Mouse (Mus musculus) limb, embryonic 11.5 days (tissue): ENCODE results near the gene Trpm3. TPM values are rescaled to one million over a fixed set of nuclear protein-coding genes. Genes with fewer than 3 reads are reported as not detected.

ENCODE experiments used
- ATAC-seq: fragments of 200-750 bp; cut with Nextera tagmentation; 2 replicates; pipeline ENCODE4 v1.8.0; 2017; ENCODE audit warnings: low read depth; ENCODE audit not compliant: insufficient number of reproducible peaks, low FRiP score, low TSS enrichment
- DNase-seq: peaks from one replicate; pipeline ENCODE4 v3.0.0-alpha.2; 2015; ENCODE audit warnings: low spot score
- H3K27ac ChIP-seq: fragments of 300-500 bp; sonication (generic); replicated peaks from 2 replicates; pipeline ENCODE4 v1.5.1; 2014; ENCODE audit warnings: low read depth, mild to moderate bottlenecking, low read length
- H3K27me3 ChIP-seq: fragments of 300-500 bp; sonication (generic); 2 replicates; pipeline ENCODE4 v1.6.1; 2014; ENCODE audit warnings: mild to moderate bottlenecking, low read length, mixed read lengths; ENCODE audit not compliant: control insufficient read depth, insufficient read depth
- H3K36me3 ChIP-seq: fragments of 300-500 bp; sonication (generic); 2 replicates; pipeline ENCODE4 v1.6.1; 2014; ENCODE audit warnings: mild to moderate bottlenecking, low read length, moderate library complexity, mixed read lengths; ENCODE audit not compliant: control insufficient read depth, insufficient read depth
- H3K4me1 ChIP-seq: fragments of 300-500 bp; sonication (generic); 2 replicates; pipeline ENCODE4 v1.6.1; 2014; ENCODE audit warnings: low read length, mixed read lengths; ENCODE audit not compliant: control insufficient read depth, insufficient read depth
- H3K4me2 ChIP-seq: fragments of 300-500 bp; sonication (generic); 2 replicates; pipeline ENCODE4 v1.6.1; 2014; ENCODE audit warnings: low read depth, mild to moderate bottlenecking, moderate library complexity; ENCODE audit not compliant: severe bottlenecking
- H3K4me3 ChIP-seq: fragments of 300-500 bp; sonication (generic); 2 replicates; pipeline ENCODE4 v1.5.1; 2014; ENCODE audit warnings: low read depth, low read length
- H3K9ac ChIP-seq: fragments of 300-500 bp; sonication (generic); 2 replicates; pipeline ENCODE4 v1.6.1; 2014; ENCODE audit warnings: mild to moderate bottlenecking, low read length
- H3K9me3 ChIP-seq: fragments of 300-500 bp; sonication (generic); 2 replicates; pipeline ENCODE4 v1.6.1; 2016; ENCODE audit warnings: low read length; ENCODE audit not compliant: control insufficient read depth
- WGBS: fragments of 180-500 bp; shearing (Covaris S2); extraction: QIAGEN DNeasy Blood & Tissue Kit; methylation state at CpG from one replicate; pipeline ENCODE4 v1.1.7; 2014; 5-methylcytosine and 5-hydroxymethylcytosine counted together
- polyA plus RNA-seq: library from polyadenylated mRNA; unstranded; fragments of >200 nt; fragmentation: Nextera tagmentation; extraction: Ambion mirVana; gene quantifications from 2 replicates; pipeline ENCODE4 v1.2.1, GENCODE M21; 2014

Gene Trpm3
- polyA plus RNA-seq, 1 experiment from 2014 or later = 1.7 TPM

DNA sequence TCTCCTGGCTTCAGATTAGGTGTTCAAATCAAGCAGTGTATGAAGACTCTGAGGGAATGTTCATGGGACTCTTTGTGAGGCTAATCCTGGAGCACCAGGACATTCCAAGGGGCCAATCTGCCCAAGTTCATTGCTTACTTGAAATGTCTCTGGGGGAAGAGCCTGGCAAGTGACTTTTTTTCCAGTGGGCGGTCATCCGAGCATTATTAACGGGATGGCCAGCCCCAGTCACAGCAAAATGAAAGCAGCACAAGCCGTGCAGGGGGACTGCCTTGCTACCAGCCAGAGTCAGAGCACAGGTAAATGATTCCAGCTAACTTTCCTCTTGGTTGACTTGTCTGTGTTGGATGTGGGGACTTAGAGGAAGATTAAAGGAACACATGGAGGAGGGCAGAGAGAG, 553.7 kb downstream of the Trpm3 start:
- no peaks in the 10 kb centered on the region for H3K27me3 ChIP-seq
- no peaks in the 10 kb centered on the region for H3K9me3 ChIP-seq
- H3K27ac ChIP-seq = no peak overlapping the region
- ATAC-seq = no peak
- no peaks in the 10 kb centered on the region for H3K36me3 ChIP-seq
- DNase-seq = no peak
- no peak overlapping the region for H3K9ac ChIP-seq
- WGBS = 48% methylated on average over 4 of the region's 4 CpGs
- peaks cover 4% of the 10 kb centered on the region; the same call in 1 of the 2 replicates for H3K4me1 ChIP-seq
- H3K4me3 ChIP-seq = no peak overlapping the region
- no peak overlapping the region for H3K4me2 ChIP-seq

DNA sequence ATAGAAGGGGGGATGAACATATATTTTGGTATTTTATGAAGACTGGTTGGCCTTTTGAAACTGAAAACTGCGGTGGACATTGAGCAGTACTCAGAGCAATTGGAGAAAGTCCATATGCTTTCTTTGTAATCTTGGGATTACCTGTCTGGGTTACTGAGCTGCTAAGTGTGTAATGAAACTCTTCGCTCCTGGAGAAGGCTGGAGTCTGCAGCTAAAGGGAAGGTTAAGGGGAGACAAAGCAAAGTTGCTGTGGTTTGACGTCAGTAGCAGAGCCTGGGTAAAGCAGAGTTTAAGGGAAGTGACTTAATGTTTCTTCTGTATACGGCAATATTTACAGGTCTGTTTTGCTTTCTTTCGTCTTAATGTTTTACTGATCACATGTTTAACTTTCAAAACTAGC, 554.1 kb downstream of the Trpm3 start:
- ATAC-seq (no peak), DNase-seq (no peak)
- H3K4me3 ChIP-seq = no peak overlapping the region
- no peaks in the 10 kb centered on the region for H3K27me3 ChIP-seq
- peaks cover 4% of the 10 kb centered on the region; the same call in 1 of the 2 replicates for H3K4me1 ChIP-seq
- H3K27ac ChIP-seq = no peak overlapping the region
- WGBS = 78% methylated on average over 5 of the region's 5 CpGs
- H3K9me3 ChIP-seq = no peaks in the 10 kb centered on the region
- no peak overlapping the region for H3K9ac ChIP-seq
- H3K4me2 ChIP-seq = no peak overlapping the region
- H3K36me3 ChIP-seq = no peaks in the 10 kb centered on the region

DNA sequence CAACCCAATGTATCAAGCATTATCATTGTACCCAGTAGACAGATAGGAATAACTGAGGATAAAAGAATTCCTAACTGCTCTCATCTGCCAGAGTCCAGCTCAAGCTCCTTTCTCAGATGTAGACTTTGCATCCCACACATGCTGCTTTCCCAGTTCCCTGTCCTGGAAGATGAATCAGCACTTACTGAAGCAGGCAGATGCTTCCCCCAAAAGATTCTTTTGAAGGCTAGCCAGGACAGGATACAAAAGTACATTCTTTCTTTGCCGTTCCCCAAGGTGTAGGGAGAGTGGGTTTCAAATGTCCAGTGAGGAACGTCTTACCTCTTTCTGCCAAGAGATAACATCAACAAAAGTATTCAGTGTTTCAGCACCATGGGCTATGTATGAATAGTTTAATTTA, 556.6 kb downstream of the Trpm3 start:
- Histone ChIP-seq H3K4me3 (no peak overlapping the region), H3K4me2 (no peak overlapping the region), H3K27me3 (no peaks in the 10 kb centered on the region), H3K36me3 (no peaks in the 10 kb centered on the region), H3K9ac (no peak overlapping the region), H3K27ac (no peak overlapping the region), H3K9me3 (no peaks in the 10 kb centered on the region), H3K4me1 (peaks cover 4% of the 10 kb centered on the region; the same call in 1 of the 2 replicates)
- no peak for ATAC-seq
- WGBS = 71% methylated on average over 2 of the region's 2 CpGs
- no peak for DNase-seq

DNA sequence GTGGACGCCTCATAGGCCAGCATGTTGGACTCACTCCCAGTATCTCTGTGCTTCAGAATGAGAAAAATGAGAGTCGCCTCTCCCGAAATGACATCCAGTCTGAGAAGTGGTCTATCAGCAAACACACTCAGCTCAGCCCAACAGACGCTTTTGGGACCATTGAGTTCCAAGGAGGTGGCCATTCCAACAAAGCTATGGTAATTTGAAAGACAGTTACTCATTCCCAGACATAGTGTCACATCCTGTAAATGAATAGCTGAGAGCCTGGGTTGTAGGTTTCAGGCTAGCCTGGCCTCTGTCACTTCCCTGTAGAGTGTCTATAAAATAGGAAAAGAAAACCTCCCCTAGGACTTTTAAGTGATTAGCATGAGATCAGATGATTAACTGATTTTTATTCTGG, 559.9 kb downstream of the Trpm3 start:
- H3K4me2 ChIP-seq = no peak overlapping the region
- H3K36me3 ChIP-seq = no peaks in the 10 kb centered on the region
- H3K27ac ChIP-seq = no peak overlapping the region
- no peaks in the 10 kb centered on the region for H3K27me3 ChIP-seq
- DNase-seq = no peak
- peaks cover 10% of the 10 kb centered on the region for H3K4me1 ChIP-seq
- no peak for ATAC-seq
- no peak overlapping the region for H3K4me3 ChIP-seq
- 81% methylated on average over 4 of the region's 4 CpGs for WGBS
- no peaks in the 10 kb centered on the region for H3K9me3 ChIP-seq
- H3K9ac ChIP-seq = no peak overlapping the region

DNA sequence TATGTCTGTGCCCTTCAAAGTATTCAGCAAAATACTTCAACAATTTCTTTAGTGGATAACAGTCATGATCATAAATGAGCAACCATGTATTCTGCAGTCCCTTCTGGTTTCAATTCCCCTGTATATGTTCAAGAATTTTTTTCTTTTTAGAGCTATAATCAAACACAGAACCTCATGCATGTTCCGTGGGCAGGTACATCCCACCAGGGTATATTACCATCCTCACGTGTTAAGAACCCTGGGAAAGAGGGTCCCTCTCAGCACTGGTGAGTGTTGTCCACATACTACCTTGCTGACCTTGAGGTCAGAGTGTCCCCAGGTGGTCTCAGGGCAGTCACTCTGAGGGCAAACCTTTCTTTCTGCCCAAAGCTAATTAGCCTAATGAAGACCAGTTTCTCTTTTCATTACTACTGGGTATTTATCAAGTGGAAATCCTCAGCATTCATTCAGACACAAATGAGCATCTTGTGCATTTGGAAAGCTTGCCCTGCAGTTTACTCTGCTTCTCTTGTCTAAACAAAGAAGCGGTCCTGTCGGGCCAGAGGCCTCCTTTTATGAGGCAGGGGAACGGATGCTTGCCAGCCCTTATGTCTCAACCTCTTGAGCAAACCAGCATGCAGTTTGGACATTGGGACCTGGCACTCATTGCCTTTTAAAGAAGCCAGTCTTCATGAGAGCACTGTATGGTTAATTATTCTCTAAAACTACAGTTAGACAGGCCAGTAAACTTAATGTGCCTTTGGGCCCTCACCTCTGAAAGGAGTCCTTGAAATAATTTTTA, 562.2 kb downstream of the Trpm3 start:
- Histone ChIP-seq H3K4me1 (peaks cover 10% of the 10 kb centered on the region), H3K4me2 (no peak overlapping the region), H3K4me3 (no peak overlapping the region), H3K9me3 (no peaks in the 10 kb centered on the region), H3K9ac (no peak overlapping the region), H3K27ac (peak overlapping the region; percentile 58; the same call in 1 of the 2 replicates), H3K27me3 (no peaks in the 10 kb centered on the region), H3K36me3 (no peaks in the 10 kb centered on the region)
- peak; percentile 67 for ATAC-seq
- WGBS = 6% methylated on average over 5 of the region's 5 CpGs
- peak; percentile 55 for DNase-seq

DNA sequence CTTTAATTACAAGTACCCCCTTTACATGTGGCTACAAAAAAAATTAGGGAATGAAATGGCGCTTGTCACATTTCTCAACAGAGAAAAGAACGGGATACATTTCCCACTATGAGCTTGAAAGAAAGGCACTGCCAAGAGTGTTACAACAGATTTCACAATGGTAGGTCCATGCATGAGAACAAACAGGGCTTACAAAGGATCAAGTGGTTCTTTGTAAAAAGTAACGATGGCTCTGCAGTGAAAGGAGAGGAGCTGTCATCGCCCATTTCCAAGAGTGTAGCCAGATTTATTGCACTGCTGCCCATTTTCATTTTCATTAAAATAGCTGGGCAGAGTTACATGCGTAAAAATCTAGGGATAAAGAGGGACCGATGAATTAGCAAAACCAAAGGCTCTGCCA, 565.0 kb downstream of the Trpm3 start:
- Histone ChIP-seq H3K27ac (no peak overlapping the region), H3K9ac (no peak overlapping the region), H3K4me3 (no peak overlapping the region), H3K36me3 (no peaks in the 10 kb centered on the region), H3K9me3 (no peaks in the 10 kb centered on the region), H3K4me2 (no peak overlapping the region), H3K27me3 (no peaks in the 10 kb centered on the region), H3K4me1 (peaks cover 10% of the 10 kb centered on the region)
- no peak for DNase-seq
- ATAC-seq = no peak
- WGBS = 52% methylated on average over 6 of the region's 6 CpGs

DNA sequence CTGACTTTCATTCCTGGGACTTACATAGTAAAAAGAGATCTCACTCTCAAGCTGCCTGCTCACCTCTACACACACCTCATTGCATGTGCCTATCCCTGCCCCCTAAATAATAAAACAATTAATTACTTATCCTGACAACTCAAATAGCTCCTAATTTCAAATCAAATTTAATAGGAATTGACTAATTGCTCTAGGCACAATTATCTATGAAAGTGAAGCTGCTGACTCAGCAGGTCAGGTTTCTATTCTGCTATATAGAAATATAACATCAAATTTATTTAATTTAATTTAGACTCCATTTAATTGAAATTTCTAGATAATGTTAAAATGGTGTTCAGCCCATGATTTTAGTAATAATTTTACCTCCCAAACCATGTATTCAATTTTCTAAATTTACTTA, 566.6 kb downstream of the Trpm3 start:
- Histone ChIP-seq H3K4me1 (peaks cover 10% of the 10 kb centered on the region), H3K36me3 (no peaks in the 10 kb centered on the region), H3K4me3 (no peak overlapping the region), H3K4me2 (no peak overlapping the region), H3K9me3 (no peaks in the 10 kb centered on the region), H3K27ac (no peak overlapping the region), H3K27me3 (no peaks in the 10 kb centered on the region), H3K9ac (no peak overlapping the region)
- DNase-seq = no peak
- ATAC-seq = no peak

DNA sequence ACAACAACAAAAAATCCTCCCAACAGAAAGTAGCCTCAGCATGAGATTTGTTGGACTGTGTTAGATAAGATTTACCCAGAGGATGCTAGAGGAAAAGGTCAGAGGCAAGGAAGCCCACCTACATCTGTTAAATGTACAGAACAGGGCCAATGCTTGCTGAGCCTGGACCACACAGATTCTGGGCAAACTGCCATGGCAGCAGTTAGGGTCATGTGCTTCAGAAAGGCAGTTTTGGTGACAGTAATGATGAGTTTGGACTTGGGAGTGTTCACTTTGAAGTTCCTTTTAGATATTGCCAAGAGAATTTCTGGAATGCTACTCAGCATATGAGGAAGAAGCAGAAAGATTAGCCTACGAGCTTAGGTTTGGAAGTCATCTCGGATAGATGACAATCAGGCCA, 580.2 kb downstream of the Trpm3 start:
- Histone ChIP-seq H3K27me3 (no peaks in the 10 kb centered on the region), H3K9me3 (no peaks in the 10 kb centered on the region), H3K9ac (no peak overlapping the region), H3K4me1 (no peaks in the 10 kb centered on the region), H3K4me2 (no peak overlapping the region), H3K27ac (no peak overlapping the region), H3K36me3 (no peaks in the 10 kb centered on the region), H3K4me3 (no peak overlapping the region)
- 75% methylated on average over 2 of the region's 2 CpGs for WGBS
- no peak for DNase-seq
- ATAC-seq = no peak

DNA sequence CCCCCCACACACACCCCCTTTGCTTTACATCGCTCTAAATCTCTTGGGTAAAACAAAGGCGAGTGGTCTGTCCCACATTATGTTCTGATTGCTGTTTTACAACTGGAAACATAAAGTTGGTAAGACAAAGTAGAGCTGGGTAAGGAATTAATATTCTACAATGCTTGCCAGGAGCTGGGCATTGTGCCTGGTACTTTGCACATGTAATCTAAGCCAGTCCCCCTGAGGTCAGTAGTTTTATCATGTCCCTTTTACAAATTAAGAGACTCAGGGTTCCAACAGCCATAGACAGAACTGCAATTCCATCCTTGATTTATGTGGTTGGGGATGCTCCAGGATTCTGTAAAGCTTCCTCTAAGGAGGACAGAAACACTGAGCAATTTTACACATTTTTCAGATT, 591.0 kb downstream of the Trpm3 start:
- Histone ChIP-seq H3K4me3 (no peak overlapping the region), H3K4me2 (no peak overlapping the region), H3K27me3 (no peaks in the 10 kb centered on the region), H3K4me1 (no peaks in the 10 kb centered on the region), H3K27ac (no peak overlapping the region), H3K9ac (no peak overlapping the region), H3K36me3 (no peaks in the 10 kb centered on the region), H3K9me3 (no peaks in the 10 kb centered on the region)
- ATAC-seq (no peak), DNase-seq (no peak)
- WGBS = 78% methylated on average over 2 of the region's 2 CpGs
